Mouse (Mus musculus) spleen, postnatal 14 days (tissue): ENCODE data around the gene Iqgap1.

Experiments used
- DNase-seq, 2 experiments: peaks; one replicate each; pipeline ENCODE4 v3.0.0; 2021 to 2022; ENCODE audit warnings: low spot score in 2 of 2

Iqgap1 gene

GRCm38 (mm10) chr7:80825843-80826403 is at the start of gene Iqgap1:
TSS of gene Iqgap1 (minus strand) at chr7:80825974.
- no peak for DNase-seq

DNA sequence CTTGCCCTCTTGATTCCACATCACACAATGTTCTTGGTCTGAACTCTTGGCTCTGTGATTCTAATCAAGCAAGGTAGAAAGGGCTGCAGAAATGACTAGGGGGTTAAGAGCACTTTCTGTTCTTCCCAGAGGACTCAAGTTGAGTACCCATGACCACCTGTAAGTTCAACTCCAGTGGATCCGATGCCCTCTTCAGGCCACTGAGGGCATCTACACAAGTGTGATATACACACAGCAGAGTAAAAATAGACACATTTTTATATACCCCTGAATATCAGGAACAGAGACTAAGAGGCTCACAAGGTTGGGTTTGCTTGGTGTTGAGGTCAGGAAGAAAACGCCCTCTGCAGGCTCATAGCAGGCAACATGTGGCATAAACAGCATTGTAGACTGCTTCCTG is 47.9 kb upstream of the Iqgap1 start:
- no peak for DNase-seq

- no peak for DNase-seq
Measured at GRCm38 (mm10) chr7:80873038-80873437, 47.3 kb upstream of the Iqgap1 start.

GRCm38 (mm10) chr7:80868686-80869085 is 42.9 kb upstream of the Iqgap1 start:
- no peak for DNase-seq

GRCm38 (mm10) chr7:80866514-80867147 is 40.9 kb upstream of the Iqgap1 start:
- no peak for DNase-seq

DNA sequence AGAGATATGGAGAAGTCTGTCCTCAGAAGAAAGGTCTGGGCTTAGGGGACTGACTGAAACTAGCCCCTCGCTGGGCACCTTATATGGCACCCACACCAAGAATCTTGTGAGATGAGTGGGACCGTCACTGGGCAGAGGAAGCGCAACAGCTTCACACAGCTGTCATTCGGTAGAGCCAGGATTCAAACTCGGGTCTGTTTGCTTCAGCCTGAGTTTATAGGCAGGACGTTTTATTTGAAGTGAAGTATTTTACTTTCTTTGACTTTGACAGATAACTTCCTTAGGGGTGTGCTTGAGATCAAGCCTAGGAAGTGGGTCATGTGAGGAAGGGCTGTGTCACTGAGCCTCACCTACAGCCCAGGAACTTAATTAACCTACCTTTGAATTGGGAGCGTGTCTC is 39.7 kb upstream of the Iqgap1 start:
- DNase-seq: no peak

- DNase-seq: no peak
Measured at GRCm38 (mm10) chr7:80864831-80865230, 39.1 kb upstream of the Iqgap1 start.

DNA sequence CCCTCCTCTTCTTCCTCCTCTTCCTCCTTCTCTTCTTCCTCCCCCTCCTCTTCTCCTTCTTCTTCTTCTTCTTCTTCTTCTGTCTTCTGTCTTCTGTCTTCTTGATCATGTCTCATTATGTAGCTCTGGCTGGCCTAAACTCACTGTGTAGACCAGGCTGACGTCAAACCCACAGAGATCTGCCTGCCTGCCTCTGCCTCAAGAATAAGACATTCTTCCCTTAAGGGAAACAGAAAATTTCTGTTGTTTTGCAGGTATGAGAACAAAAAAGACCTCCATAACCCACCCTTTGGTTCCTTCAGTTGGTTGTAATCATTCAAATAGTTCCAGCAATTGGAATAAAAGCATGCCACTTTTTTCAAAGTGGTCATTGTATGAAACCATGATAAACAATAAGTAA is 38.4 kb upstream of the Iqgap1 start:
- no peak for DNase-seq

- no peak for DNase-seq
Measured at GRCm38 (mm10) chr7:80863520-80863919, 37.7 kb upstream of the Iqgap1 start.

DNA sequence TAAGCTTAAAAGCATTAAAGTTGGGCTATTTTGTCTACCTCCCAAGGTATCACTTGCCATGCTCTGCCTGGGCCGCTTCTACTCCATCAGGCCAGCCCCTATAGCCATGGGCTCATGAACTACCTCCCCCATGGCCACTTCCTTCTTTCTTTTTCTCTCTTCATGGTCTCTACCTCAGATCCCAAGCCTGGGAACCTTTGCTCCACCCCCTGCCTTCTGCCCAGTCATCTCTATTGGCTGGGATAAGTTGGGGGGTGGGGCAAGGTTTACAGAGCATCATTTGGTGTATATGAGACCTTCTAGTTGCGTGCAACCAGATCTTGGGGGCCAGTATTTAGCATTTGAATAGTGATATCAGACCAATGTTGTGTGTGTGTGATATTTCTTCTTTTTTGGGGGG is 36.7 kb upstream of the Iqgap1 start:
- no peak for DNase-seq

DNA sequence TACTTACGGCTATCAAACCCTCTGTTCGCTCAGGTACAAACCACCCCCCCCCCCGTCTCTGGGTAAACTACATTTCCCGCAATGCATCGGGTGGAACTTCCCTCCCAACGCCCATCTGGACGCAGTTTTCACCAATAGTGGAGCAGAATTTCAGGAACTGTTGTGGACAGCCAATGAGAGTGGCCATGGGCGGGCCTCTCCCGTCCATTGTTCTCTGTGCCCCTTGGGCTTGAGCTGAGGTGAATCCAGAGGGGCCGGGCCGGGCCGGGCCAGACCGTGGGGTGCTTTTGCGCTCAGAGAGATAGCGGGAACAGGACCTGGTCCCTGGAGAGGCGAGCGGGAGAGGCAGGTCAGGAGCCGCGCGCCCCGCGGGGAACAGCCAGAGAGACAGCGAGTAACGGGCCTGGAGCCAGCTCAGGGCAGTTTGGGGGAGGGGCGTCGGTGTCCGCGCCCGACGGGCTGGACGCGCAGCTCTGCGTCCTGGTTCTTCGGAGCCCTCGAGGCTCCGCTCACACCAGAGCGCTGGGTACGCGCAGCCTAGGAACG is 35.0 kb upstream of the Iqgap1 start, which contains the start of gene Zscan2:
Gene Zscan2, plus strand, starts transcription at position 192 of the 546 bp plus-strand sequence.
- DNase-seq: peak; percentile 52 to 66

DNA sequence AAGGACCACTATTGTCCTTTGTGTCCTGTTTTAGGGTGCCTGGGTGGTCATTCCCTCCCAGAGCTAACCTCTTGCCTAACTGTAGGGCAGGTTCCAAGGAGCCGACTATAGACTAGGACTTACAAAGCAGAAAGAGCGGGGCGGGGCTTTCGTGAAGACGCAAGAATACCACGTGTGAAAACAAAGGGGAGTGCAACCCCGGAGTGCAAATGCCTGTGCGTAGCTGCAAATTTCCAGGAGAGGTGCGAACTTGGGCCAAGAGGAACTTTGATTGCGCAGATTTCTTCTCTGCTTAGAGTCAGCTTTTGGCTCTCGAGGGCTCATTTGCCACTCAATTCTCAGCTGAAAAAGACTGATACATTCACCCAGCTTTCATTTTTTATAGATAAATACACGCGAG is 34.5 kb upstream of the Iqgap1 start:
- DNase-seq: peak in 1 of 2 experiments; percentile 23

DNA sequence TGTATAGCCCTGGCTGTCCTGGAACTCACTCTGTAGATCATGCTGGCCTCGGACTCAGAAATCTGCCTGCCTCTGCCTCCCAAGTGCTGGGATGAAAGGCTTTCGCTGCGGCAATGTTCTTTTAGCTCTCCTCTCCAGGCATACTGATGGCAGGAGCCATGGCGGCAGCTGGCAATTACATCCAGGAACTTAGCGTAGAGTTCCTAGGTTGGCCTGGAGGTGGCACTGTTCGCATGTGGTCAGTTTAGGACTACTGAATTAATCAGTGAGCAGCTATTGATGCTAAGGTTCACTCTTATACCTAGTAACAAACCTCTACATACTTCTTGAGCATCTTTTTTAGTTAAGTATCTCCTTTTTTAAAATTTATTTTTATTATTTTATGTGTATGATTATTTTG is 31.4 kb upstream of the Iqgap1 start:
- peak; percentile 57 to 72 for DNase-seq

DNA sequence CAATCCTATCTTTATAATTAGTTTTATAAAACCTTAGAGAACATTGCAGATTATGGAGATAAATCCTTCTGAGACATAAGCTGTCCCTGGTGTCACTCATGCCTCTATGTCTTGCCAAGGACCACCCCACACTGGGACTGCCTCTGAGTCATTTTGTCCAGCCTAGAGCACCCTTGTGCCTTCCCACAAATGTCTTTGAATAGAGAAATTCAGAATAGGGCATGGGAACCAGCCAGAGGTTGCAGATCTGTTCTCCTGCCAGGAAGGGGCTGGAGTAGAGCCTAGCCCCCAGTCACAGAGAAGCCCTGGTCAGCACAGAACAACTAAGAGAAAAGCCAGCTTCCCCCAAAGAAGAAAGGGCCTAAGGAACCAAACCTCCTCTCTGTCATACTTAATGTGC is 29.5 kb upstream of the Iqgap1 start:
- DNase-seq: no peak

GRCm38 (mm10) chr7:80853218-80853617 is 27.4 kb upstream of the Iqgap1 start:
- no peak for DNase-seq

DNA sequence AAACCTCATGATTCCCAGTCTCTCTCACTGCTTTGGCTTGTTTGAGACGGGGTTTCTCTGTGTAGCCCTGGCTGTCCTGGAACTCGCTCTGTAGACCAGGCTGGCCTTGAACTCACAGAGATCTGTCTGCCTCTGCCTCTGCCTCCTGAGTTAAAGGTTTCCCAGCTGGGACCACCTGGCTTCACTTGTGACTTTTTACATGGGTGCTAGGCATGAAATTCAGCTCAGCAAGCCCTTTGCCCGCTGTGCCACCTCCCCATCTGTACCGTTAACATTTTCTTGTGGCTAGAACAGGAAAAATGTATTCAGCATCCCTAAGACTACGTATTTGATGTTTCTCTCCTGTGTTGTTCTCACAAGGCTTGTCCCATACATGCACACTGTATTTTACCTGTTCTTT is 24.7 kb upstream of the Iqgap1 start:
- no peak for DNase-seq

- DNase-seq: no peak
Measured at GRCm38 (mm10) chr7:80849710-80850109, 23.9 kb upstream of the Iqgap1 start.

GRCm38 (mm10) chr7:80849267-80849666 is 23.5 kb upstream of the Iqgap1 start:
- DNase-seq: no peak

DNA sequence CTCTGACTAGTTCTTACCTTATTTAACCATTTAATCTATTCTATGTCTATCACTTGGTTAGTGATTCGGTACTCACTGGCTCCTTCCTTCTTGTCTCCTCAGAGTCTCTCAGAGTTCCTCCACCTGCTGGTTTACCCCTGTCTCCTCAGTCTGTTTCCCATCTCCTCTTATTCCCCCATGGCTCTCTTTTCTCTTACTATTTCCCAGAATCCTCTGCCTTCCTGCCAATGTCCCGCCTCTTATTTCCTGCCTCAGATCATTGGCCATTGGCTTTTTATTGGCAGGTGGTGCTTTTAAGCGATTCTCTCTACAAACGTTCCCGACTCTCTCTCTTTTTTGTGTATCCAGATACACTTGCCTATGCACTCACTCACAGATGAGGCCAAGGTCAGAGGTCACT is 20.9 kb upstream of the Iqgap1 start:
- DNase-seq: no peak

- no peak for DNase-seq
Measured at GRCm38 (mm10) chr7:80846280-80846678, 20.5 kb upstream of the Iqgap1 start.

DNA sequence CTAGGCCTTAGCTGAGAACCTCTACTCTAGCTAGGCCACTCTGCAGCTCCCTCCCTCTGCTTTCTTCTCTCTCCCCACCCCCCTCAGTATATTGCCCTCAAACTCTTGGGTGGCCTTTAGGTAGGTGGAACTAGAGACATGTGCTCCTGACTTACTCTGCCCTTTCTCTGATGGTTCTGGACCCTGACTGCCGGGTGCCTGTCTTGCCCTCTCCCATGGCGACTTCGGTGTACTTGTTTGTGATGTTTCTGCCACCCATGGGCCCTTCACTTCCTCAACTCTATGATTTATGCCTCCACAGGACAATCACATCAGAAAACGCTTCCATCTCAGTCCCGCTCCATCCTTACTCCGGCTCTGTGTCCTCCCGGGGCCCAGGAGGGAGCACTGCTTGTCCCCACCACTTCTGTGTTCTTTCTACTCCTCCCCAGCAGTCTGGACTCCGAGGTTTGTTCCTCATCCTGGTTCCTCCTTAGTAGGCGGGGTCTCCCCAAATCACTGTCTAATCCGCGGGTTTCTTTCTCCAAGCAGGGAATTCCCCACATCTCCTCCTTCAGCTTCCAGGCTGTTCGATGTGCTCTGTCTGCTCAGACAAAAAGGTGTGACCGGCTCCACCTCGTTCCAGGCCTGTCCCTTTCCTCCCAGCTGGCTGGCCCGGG is 20.0 kb upstream of the Iqgap1 start:
- no peak for DNase-seq

- DNase-seq: no peak
Measured at GRCm38 (mm10) chr7:80844691-80845090, 18.9 kb upstream of the Iqgap1 start.
